Comparison of ENCODE assay signal across 12 mouse cellular contexts in the genomic region with DNA sequence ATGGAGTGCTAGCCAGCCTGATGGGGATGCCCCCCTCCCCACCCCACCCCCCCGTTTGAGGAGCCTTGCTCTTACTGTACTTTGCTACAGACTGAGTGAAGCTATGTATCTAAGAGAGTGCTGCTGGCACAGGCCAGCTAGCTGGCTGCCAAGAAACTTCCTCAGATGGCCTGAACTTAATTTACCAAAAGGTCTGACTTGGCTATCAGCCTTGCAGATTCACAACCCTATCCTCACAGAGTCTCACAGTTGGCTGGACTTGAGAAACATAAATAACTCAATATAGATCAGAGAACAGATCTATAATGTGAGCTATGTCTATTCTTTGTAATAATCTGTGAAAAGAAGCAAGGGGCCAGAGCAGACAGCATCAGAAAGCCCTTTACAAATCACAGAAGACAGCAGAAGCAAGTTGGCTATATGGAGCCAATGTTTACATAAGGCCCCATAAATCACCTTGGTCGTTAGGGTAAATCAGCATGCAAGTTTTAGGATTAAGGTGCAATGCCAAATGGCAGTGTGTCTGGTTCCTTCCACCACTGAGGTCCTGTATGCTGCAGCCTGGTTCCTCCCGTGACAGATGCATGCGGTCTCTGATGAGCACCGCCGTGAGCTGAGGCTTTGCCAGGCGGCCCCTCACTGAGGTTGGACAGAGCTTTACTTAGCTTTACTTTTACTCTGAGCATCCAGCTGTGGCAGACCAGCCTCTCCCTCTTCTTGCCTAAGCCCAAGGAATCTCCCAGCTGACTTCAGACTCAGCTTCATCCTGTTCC. TPM values are rescaled to one million over a fixed set of nuclear protein-coding genes. Genes with fewer than 3 reads are reported as not detected.
DNase-seq lines count a peak whose midpoint lies in the region; ATAC-seq and TF ChIP-seq lines count a peak whose summit lies in the region.
"Had no signal": no experiment of that assay in that cellular context is flagged by ENCODE, and none has a peak within 500 bp of the region (broad histone marks: within the 10 kb centered on the region; RNA-seq: fewer than 3 reads in every experiment).

No protein-coding gene starts in this region.

- H3K9me3 ChIP-seq in intestine, embryonic 14.5 days (ENCODE audit: control insufficient read depth, low read length), result no peaks in the 10 kb centered on the region
- H3K9me3 ChIP-seq in intestine, postnatal 0 days (ENCODE audit: control insufficient read depth), result no peaks in the 10 kb centered on the region
- H3K9me3 ChIP-seq in lung, embryonic 16.5 days (ENCODE audit: control insufficient read depth, low read length), result no peaks in the 10 kb centered on the region
- no peaks in the 10 kb centered on the region for H3K9me3 ChIP-seq in lung, postnatal 0 days (ENCODE audit: low read length)
- H3K9me3 ChIP-seq in intestine, embryonic 15.5 days, result no peaks in the 10 kb centered on the region
- H3K9me3 ChIP-seq in stomach, embryonic 15.5 days, result no peaks in the 10 kb centered on the region
- H3K9me3 ChIP-seq: megakaryocyte, embryonic 14.5 days had no signal

- peaks cover 19% of the 10 kb centered on the region for H3K4me1 ChIP-seq in intestine, embryonic 14.5 days (replicated peaks; ENCODE audit: control insufficient read depth, insufficient read depth, low read length)
- no peaks in the 10 kb centered on the region for H3K4me1 ChIP-seq in intestine, postnatal 0 days (replicated peaks; ENCODE audit: control insufficient read depth, insufficient read depth, low read length)
- H3K4me1 ChIP-seq in lung, embryonic 16.5 days (replicated peaks; ENCODE audit: control insufficient read depth, insufficient read depth, low read length), result peaks cover 20% of the 10 kb centered on the region
- H3K4me1 ChIP-seq in lung, postnatal 0 days (ENCODE audit: insufficient read depth, low read depth, low read length), result 0 out of 2 replicates have a peak, but pooled peaks cover 4% of the 10 kb centered on the region
- peaks cover 21% of the 10 kb centered on the region for H3K4me1 ChIP-seq in intestine, embryonic 15.5 days (replicated peaks)
- H3K4me1 ChIP-seq in stomach, embryonic 15.5 days, result peaks cover 11% of the 10 kb centered on the region; the same call in 1 of the 2 replicates

- H3K36me3 ChIP-seq in intestine, embryonic 14.5 days (ENCODE audit: control insufficient read depth, insufficient read depth, low read length), result no peaks in the 10 kb centered on the region
- H3K36me3 ChIP-seq in intestine, postnatal 0 days (ENCODE audit: control insufficient read depth, insufficient read depth), result no peaks in the 10 kb centered on the region
- no peaks in the 10 kb centered on the region for H3K36me3 ChIP-seq in lung, embryonic 16.5 days (ENCODE audit: control insufficient read depth, insufficient read depth, low read length)
- no peaks in the 10 kb centered on the region for H3K36me3 ChIP-seq in lung, postnatal 0 days (ENCODE audit: insufficient read depth, low read length)
- H3K36me3 ChIP-seq in intestine, embryonic 15.5 days, result no peaks in the 10 kb centered on the region
- no peaks in the 10 kb centered on the region for H3K36me3 ChIP-seq in stomach, embryonic 15.5 days

- no peak overlapping the region for H3K27ac ChIP-seq in intestine, embryonic 14.5 days (ENCODE audit: low read depth)
- H3K27ac ChIP-seq in intestine, postnatal 0 days (ENCODE audit: low read depth, low read length), result no peak overlapping the region
- H3K27ac ChIP-seq in lung, embryonic 16.5 days (ENCODE audit: low read length), result 0 out of 2 replicates have a peak overlapping the region, but pooled peaks have one; percentile 23
- no peak overlapping the region for H3K27ac ChIP-seq in lung, postnatal 0 days (ENCODE audit: low read length)
- H3K27ac ChIP-seq in intestine, embryonic 15.5 days, result peak overlapping the region; percentile 48
- peak overlapping the region; percentile 59 for H3K27ac ChIP-seq in stomach, embryonic 15.5 days
- no peak overlapping the region for H3K27ac ChIP-seq in layer of hippocampus, adult 2 months

- H3K4me3 ChIP-seq in intestine, embryonic 14.5 days (ENCODE audit: low read depth, low read length), result no peak overlapping the region
- H3K4me3 ChIP-seq in intestine, postnatal 0 days (ENCODE audit: low read depth, low read length), result no peak overlapping the region
- H3K4me3 ChIP-seq in lung, embryonic 16.5 days (ENCODE audit: low read length), result no peak overlapping the region
- H3K4me3 ChIP-seq in lung, postnatal 0 days (ENCODE audit: low read depth, low read length), result no peak overlapping the region
- H3K4me3 ChIP-seq in intestine, embryonic 15.5 days (replicated peaks), result no peak overlapping the region
- no peak overlapping the region for H3K4me3 ChIP-seq in stomach, embryonic 15.5 days (replicated peaks)
- H3K4me3 ChIP-seq in layer of hippocampus, adult 2 months, result no peak overlapping the region
- H3K4me3 ChIP-seq: megakaryocyte, embryonic 14.5 days had no signal

- no peak for TF ChIP-seq CTCF in intestine, postnatal 0 days (IDR thresholded peaks at IDR 0.05; ENCODE audit: low read depth)
- no peak for TF ChIP-seq CTCF in lung, postnatal 0 days (IDR thresholded peaks at IDR 0.05)
- no peak for TF ChIP-seq CTCF in layer of hippocampus, adult 2 months (conservative IDR thresholded peaks at IDR 0.05)

- no peak overlapping the region for H3K4me2 ChIP-seq in intestine, embryonic 14.5 days (ENCODE audit: low read length)
- no peak overlapping the region for H3K4me2 ChIP-seq in intestine, postnatal 0 days (replicated peaks; ENCODE audit: low read depth)
- no peak overlapping the region for H3K4me2 ChIP-seq in lung, embryonic 16.5 days (ENCODE audit: low read depth, low read length)
- H3K4me2 ChIP-seq in lung, postnatal 0 days (replicated peaks; ENCODE audit: low read depth, low read length), result no peak overlapping the region
- H3K4me2 ChIP-seq in intestine, embryonic 15.5 days (replicated peaks), result 0 out of 2 replicates have a peak overlapping the region, but pooled peaks have one; percentile 5
- H3K4me2 ChIP-seq in stomach, embryonic 15.5 days, result peak overlapping the region; percentile 16; the same call in 1 of the 2 replicates

- peak; percentile 67 for DNase-seq in intestine, embryonic 14.5 days (ENCODE audit: low spot score)
- no peak for DNase-seq in lung, postnatal 0 days (ENCODE audit: low spot score)
- no peak for DNase-seq in layer of hippocampus, adult 2 months (ENCODE audit: low spot score in 2 of 2)
- DNase-seq in urinary bladder, postnatal 25 days (ENCODE audit: low spot score), result no peak
- DNase-seq: cerebellum, adult 2 months; liver had no signal

- no peak overlapping the region for H3K9ac ChIP-seq in intestine, embryonic 14.5 days (ENCODE audit: low read length)
- H3K9ac ChIP-seq in intestine, postnatal 0 days (ENCODE audit: low read depth, low read length), result no peak overlapping the region
- no peak overlapping the region for H3K9ac ChIP-seq in lung, embryonic 16.5 days (ENCODE audit: low read length)
- no peak overlapping the region for H3K9ac ChIP-seq in lung, postnatal 0 days (replicated peaks; ENCODE audit: low read depth)
- no peak overlapping the region for H3K9ac ChIP-seq in intestine, embryonic 15.5 days
- no peak overlapping the region for H3K9ac ChIP-seq in stomach, embryonic 15.5 days

- WGBS in intestine, embryonic 14.5 days, result 11% methylated on average over 7 of the region's 7 CpGs
- WGBS in intestine, postnatal 0 days, result 29% methylated on average over 7 of the region's 7 CpGs
- 43% methylated on average over 7 of the region's 7 CpGs for WGBS in lung, embryonic 16.5 days
- WGBS in lung, postnatal 0 days, result 43% methylated on average over 7 of the region's 7 CpGs
- 22% methylated on average over 7 of the region's 7 CpGs for WGBS in intestine, embryonic 15.5 days
- 29% methylated on average over 7 of the region's 7 CpGs for WGBS in stomach, embryonic 15.5 days

- ATAC-seq in intestine, embryonic 14.5 days (replicated peaks; ENCODE audit: low FRiP score, low TSS enrichment, low read depth), result 0 out of 2 replicates have a peak, but pooled peaks have one; percentile 50
- no peak for ATAC-seq in intestine, postnatal 0 days
- peak; percentile 84 for ATAC-seq in lung, embryonic 16.5 days (ENCODE audit: low read depth)
- ATAC-seq in lung, postnatal 0 days, result no peak
- ATAC-seq in intestine, embryonic 15.5 days, result peak; percentile 62
- ATAC-seq in stomach, embryonic 15.5 days (ENCODE audit: insufficient read depth, low FRiP score, low read depth), result peak; percentile 35; the same call in 1 of the 2 replicates
- ATAC-seq: inflammation-experienced regulatory T-cells, adult 6 months had no signal

- no peaks in the 10 kb centered on the region for H3K27me3 ChIP-seq in intestine, embryonic 14.5 days (replicated peaks; ENCODE audit: control insufficient read depth, insufficient read depth, low read length)
- H3K27me3 ChIP-seq in intestine, postnatal 0 days (replicated peaks; ENCODE audit: control insufficient read depth, insufficient read depth, low read length), result no peaks in the 10 kb centered on the region
- no peaks in the 10 kb centered on the region for H3K27me3 ChIP-seq in lung, embryonic 16.5 days (ENCODE audit: control insufficient read depth, insufficient read depth, low read depth, low read length)
- H3K27me3 ChIP-seq in lung, postnatal 0 days (replicated peaks; ENCODE audit: insufficient read depth, low read length), result no peaks in the 10 kb centered on the region
- H3K27me3 ChIP-seq in intestine, embryonic 15.5 days (replicated peaks), result no peaks in the 10 kb centered on the region
- no peaks in the 10 kb centered on the region for H3K27me3 ChIP-seq in stomach, embryonic 15.5 days (replicated peaks)

- TF ChIP-seq EP300 in lung, postnatal 0 days (IDR thresholded peaks at IDR 0.05), result no peak

RNA-seq across cellular contexts. Expression of gene Zbtb40, which starts 15.3 kb away (rescaled TPM):
- 4.4 and 4.7 TPM in 2 replicates for polyA plus RNA-seq in intestine, embryonic 14.5 days (2014; fragmentation: Nextera tagmentation; extraction: Ambion mirVana)
- 0.85 and 1.4 TPM in 2 replicates for polyA plus RNA-seq in intestine, postnatal 0 days (2015; fragmentation: Nextera tagmentation; extraction: Ambion mirVana)
- polyA plus RNA-seq in lung, embryonic 16.5 days (2015; fragmentation: Nextera tagmentation; extraction: Ambion mirVana), result 4.3 and 4.4 TPM in 2 replicates
- 1.3 and 1.6 TPM in 2 replicates for polyA plus RNA-seq in lung, postnatal 0 days (2015; fragmentation: Nextera tagmentation; extraction: Ambion mirVana)
- polyA plus RNA-seq in intestine, embryonic 15.5 days (2015; fragmentation: Nextera tagmentation; extraction: Ambion mirVana), result 2.9 and 3.9 TPM in 2 replicates
- 3.5 and 3.9 TPM in 2 replicates for polyA plus RNA-seq in stomach, embryonic 15.5 days (2015; fragmentation: Nextera tagmentation; extraction: Ambion mirVana)
- total RNA-seq in layer of hippocampus, adult 2 months (2021), result 10 to 100 TPM; 11.3 to 12.9 TPM

Comparison
In these comparisons a context has a peak if more than half of its experiments do, and no peak if none do; other contexts are left out.
1. ATAC-seq: peak in intestine, embryonic 14.5 days (single experiment), lung, embryonic 16.5 days (single experiment), intestine, embryonic 15.5 days (single experiment) and stomach, embryonic 15.5 days (single experiment); none in intestine, postnatal 0 days (single experiment) and lung, postnatal 0 days (single experiment).
2. H3K27ac ChIP-seq: peak in lung, embryonic 16.5 days (single experiment), intestine, embryonic 15.5 days (single experiment) and stomach, embryonic 15.5 days (single experiment); none in intestine, embryonic 14.5 days (single experiment), intestine, postnatal 0 days (single experiment), lung, postnatal 0 days (single experiment) and layer of hippocampus, adult 2 months (single experiment).
3. H3K4me2 ChIP-seq: peak in intestine, embryonic 15.5 days (single experiment) and stomach, embryonic 15.5 days (single experiment); none in intestine, embryonic 14.5 days (single experiment), intestine, postnatal 0 days (single experiment), lung, embryonic 16.5 days (single experiment) and lung, postnatal 0 days (single experiment).